Mouse (Mus musculus) bone marrow, adult 2 months (tissue): ENCODE data around the gene Klk9.

ENCODE experiments used
- CTCF ChIP-seq: fragments of 200-500 bp; IDR thresholded peaks from 2 replicates; pipeline ENCODE4 v1.5.1; 2011; ENCODE audit warnings: low read length, control low read depth; ENCODE audit not compliant: control insufficient read depth, insufficient read depth
- POLR2A ChIP-seq: fragments of 200-500 bp; IDR thresholded peaks from 2 replicates; pipeline ENCODE4 v1.6.1; 2011; ENCODE audit warnings: low read depth, mild to moderate bottlenecking, control low read depth, low read length, borderline replicate concordance; ENCODE audit not compliant: control insufficient read depth

DNA sequence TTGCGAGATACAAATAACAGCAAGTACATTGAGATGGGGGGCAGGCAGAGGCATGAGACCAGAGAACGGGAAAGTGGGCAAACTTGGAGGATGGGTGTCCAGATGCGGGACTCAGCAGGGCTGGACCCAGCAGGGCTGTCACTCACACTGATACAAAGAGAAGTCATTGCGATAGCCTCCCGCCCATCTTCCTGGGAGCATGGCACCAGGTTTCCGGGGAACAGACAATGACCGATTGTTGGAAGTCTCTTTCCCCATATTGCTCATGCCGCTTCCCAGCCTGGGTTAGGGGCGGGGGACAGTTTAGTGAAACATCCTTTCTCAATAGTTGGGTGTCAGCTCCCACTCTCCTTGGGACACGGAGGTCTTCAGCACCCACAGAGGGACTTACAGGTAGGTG, 32.5 kb downstream of the Klk9 start, which contains the start of gene Klk6:
- no peak for TF ChIP-seq CTCF
- TF ChIP-seq POLR2A = no peak
